In the genomic region with DNA sequence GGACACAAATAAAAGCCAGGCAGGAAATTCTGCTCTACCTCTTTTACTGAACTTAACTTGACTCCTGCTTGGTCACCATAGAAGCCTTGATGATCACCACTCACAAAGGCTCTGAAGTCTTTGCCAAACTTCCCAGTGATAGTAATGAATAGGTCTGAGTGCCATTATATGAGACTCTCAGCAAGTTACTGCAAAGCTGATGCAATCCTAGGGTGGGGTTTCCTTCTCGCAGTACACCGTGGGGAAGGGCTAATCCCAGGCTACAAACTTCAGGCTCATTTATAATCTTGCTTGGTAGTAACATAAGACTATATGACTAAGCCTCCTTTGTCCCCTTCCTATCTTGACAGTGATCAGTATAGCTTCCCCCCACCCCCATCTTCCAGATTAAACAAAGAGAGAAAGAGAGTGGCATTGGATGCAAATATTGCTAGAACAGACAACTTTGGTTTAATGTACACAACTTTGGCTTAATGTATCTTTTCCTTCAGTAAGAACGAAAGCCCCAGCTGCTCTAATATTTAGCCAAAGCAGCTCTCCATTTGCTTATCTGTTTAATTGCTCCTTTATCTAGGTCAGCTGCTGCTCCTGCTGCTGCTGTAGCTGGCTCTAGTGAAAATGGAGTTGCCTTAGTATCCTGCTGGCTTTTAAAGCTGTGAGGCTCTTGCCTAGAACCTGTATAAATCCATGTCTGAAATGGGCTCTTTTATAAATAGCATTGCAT, we compare ENCODE assay signal across 11 mouse cellular contexts.
DNase-seq lines count a peak whose midpoint lies in the region; ATAC-seq and TF ChIP-seq lines count a peak whose summit lies in the region.
"Had no signal": no experiment of that assay in that cellular context is flagged by ENCODE, and none has a peak within 500 bp of the region (broad histone marks: within the 10 kb centered on the region; RNA-seq: fewer than 3 reads in every experiment).

No protein-coding gene starts in this region.

- peaks cover 6% of the 10 kb centered on the region for H3K4me1 ChIP-seq in heart, embryonic 10.5 days
- H3K4me1 ChIP-seq in ES-Bruce4 (ENCODE audit: control insufficient read depth, insufficient read depth, low read length), result peaks cover 3% of the 10 kb centered on the region
- H3K4me1 ChIP-seq in hindbrain, embryonic 13.5 days (replicated peaks), result peaks cover 8% of the 10 kb centered on the region
- no peaks in the 10 kb centered on the region for H3K4me1 ChIP-seq in midbrain, postnatal 0 days (ENCODE audit: insufficient read depth, low read length)
- H3K4me1 ChIP-seq in thymus, adult 2 months (replicated peaks; ENCODE audit: control insufficient read depth, insufficient read depth, low read length), result no peaks in the 10 kb centered on the region

- no peak overlapping the region for H3K4me2 ChIP-seq in hindbrain, embryonic 13.5 days
- no peak overlapping the region for H3K4me2 ChIP-seq in midbrain, postnatal 0 days (ENCODE audit: low read depth, low read length, poor library complexity, severe bottlenecking)
- H3K4me2 ChIP-seq: liver, embryonic 12.5 days had no signal

- 25% methylated on average over 3 of the region's 3 CpGs for WGBS in heart, embryonic 10.5 days
- 46% methylated on average over 3 of the region's 3 CpGs for WGBS in hindbrain, embryonic 13.5 days
- WGBS in midbrain, postnatal 0 days, result 29% methylated on average over 3 of the region's 3 CpGs
- WGBS in thymus, adult 2 months, result 96% methylated on average over 3 of the region's 3 CpGs

- no peak for TF ChIP-seq CTCF in ES-Bruce4 (IDR thresholded peaks at IDR 0.05; ENCODE audit: low read depth, low read length)
- no peak for TF ChIP-seq CTCF in midbrain, postnatal 0 days (IDR thresholded peaks at IDR 0.05)
- TF ChIP-seq CTCF in thymus, adult 2 months (IDR thresholded peaks at IDR 0.05; ENCODE audit: borderline replicate concordance, control insufficient read depth, extremely low read depth, insufficient read depth, low read length, poor library complexity), result no peak

- no peak overlapping the region for H3K27ac ChIP-seq in heart, embryonic 10.5 days
- peak overlapping the region; percentile 77 for H3K27ac ChIP-seq in ES-Bruce4 (ENCODE audit: insufficient read depth, low read length)
- no peak overlapping the region for H3K27ac ChIP-seq in hindbrain, embryonic 13.5 days
- H3K27ac ChIP-seq in midbrain, postnatal 0 days (ENCODE audit: low read depth, low read length), result no peak overlapping the region
- no peak overlapping the region for H3K27ac ChIP-seq in thymus, adult 2 months (ENCODE audit: control insufficient read depth, insufficient read depth, low read length)
- H3K27ac ChIP-seq: liver, embryonic 12.5 days had no signal

- no peaks in the 10 kb centered on the region for H3K36me3 ChIP-seq in heart, embryonic 10.5 days
- H3K36me3 ChIP-seq in ES-Bruce4 (ENCODE audit: control insufficient read depth, insufficient read depth, low read length, poor library complexity, severe bottlenecking), result no peaks in the 10 kb centered on the region
- H3K36me3 ChIP-seq in hindbrain, embryonic 13.5 days, result no peaks in the 10 kb centered on the region
- H3K36me3 ChIP-seq in midbrain, postnatal 0 days (ENCODE audit: insufficient read depth, low read length), result no peaks in the 10 kb centered on the region
- H3K36me3 ChIP-seq in thymus, adult 2 months (ENCODE audit: control insufficient read depth, insufficient read depth, low read length), result no peaks in the 10 kb centered on the region
- H3K36me3 ChIP-seq: liver, embryonic 12.5 days had no signal

- peak; percentile 9 to 14 for DNase-seq in heart, adult 9 months (ENCODE audit: low spot score in 2 of 2)
- DNase-seq in heart, embryonic 10.5 days (ENCODE audit: low spot score), result no peak
- DNase-seq in midbrain, postnatal 0 days (ENCODE audit: low spot score), result peak; percentile 41
- DNase-seq in layer of hippocampus, adult 18-20 months (ENCODE audit: low spot score in 2 of 2), result no peak
- no peak for DNase-seq in thymus, adult 2 months
- DNase-seq: cerebellum, postnatal 36 days; thymus, postnatal 14 days had no signal

- no peaks in the 10 kb centered on the region for H3K27me3 ChIP-seq in heart, embryonic 10.5 days (ENCODE audit: insufficient read depth, poor library complexity, severe bottlenecking)
- H3K27me3 ChIP-seq in ES-Bruce4 (ENCODE audit: control insufficient read depth, insufficient read depth, low read length, poor library complexity, severe bottlenecking), result no peaks in the 10 kb centered on the region
- no peaks in the 10 kb centered on the region for H3K27me3 ChIP-seq in hindbrain, embryonic 13.5 days
- no peaks in the 10 kb centered on the region for H3K27me3 ChIP-seq in midbrain, postnatal 0 days (ENCODE audit: insufficient read depth, low read length)
- H3K27me3 ChIP-seq in thymus, adult 2 months (ENCODE audit: control insufficient read depth, insufficient read depth, low read length), result no peaks in the 10 kb centered on the region
- H3K27me3 ChIP-seq: liver, embryonic 12.5 days had no signal

- H3K4me3 ChIP-seq in heart, embryonic 10.5 days, result no peak overlapping the region
- H3K4me3 ChIP-seq in ES-Bruce4 (ENCODE audit: low read depth, low read length), result no peak overlapping the region
- H3K4me3 ChIP-seq in hindbrain, embryonic 13.5 days, result no peak overlapping the region
- no peak overlapping the region for H3K4me3 ChIP-seq in midbrain, postnatal 0 days (ENCODE audit: low read depth, low read length)
- no peak overlapping the region for H3K4me3 ChIP-seq in thymus, adult 2 months (ENCODE audit: control insufficient read depth, insufficient read depth, low read length)
- H3K4me3 ChIP-seq: liver, embryonic 12.5 days had no signal

- H3K9me3 ChIP-seq in heart, embryonic 10.5 days, result no peaks in the 10 kb centered on the region
- H3K9me3 ChIP-seq in ES-Bruce4 (replicated peaks; ENCODE audit: control insufficient read depth, insufficient read depth, low read length, poor library complexity, severe bottlenecking), result no peaks in the 10 kb centered on the region
- no peaks in the 10 kb centered on the region for H3K9me3 ChIP-seq in hindbrain, embryonic 13.5 days
- no peaks in the 10 kb centered on the region for H3K9me3 ChIP-seq in midbrain, postnatal 0 days (ENCODE audit: low read length)
- H3K9me3 ChIP-seq: liver, embryonic 12.5 days had no signal

- TF ChIP-seq EP300 in ES-Bruce4 (IDR thresholded peaks at IDR 0.05; ENCODE audit: insufficient read depth, low read depth, low read length), result no peak

- TF ChIP-seq POLR2A in ES-Bruce4 (IDR thresholded peaks at IDR 0.05; ENCODE audit: insufficient read depth, low read length), result no peak
- TF ChIP-seq POLR2A in thymus, adult 2 months (IDR thresholded peaks at IDR 0.05; ENCODE audit: control insufficient read depth, extremely low read depth, insufficient read depth, low read length, poor library complexity), result no peak

- no peak overlapping the region for H3K9ac ChIP-seq in ES-Bruce4 (ENCODE audit: low read depth, poor library complexity, severe bottlenecking)
- no peak overlapping the region for H3K9ac ChIP-seq in hindbrain, embryonic 13.5 days
- no peak overlapping the region for H3K9ac ChIP-seq in midbrain, postnatal 0 days (replicated peaks; ENCODE audit: low read length, poor library complexity, severe bottlenecking)
- H3K9ac ChIP-seq: liver, embryonic 12.5 days had no signal

- peak; percentile 52; the same call in 1 of the 2 replicates for ATAC-seq in hindbrain, embryonic 13.5 days (ENCODE audit: low FRiP score)
- ATAC-seq in midbrain, postnatal 0 days (ENCODE audit: low FRiP score), result no peak
- ATAC-seq in erythroblast, adult 5-6 weeks (replicated peaks; ENCODE audit: low FRiP score, poor library complexity, severe bottlenecking), result no peak
- ATAC-seq: liver, embryonic 12.5 days had no signal

Comparison
In these comparisons a context has a peak if more than half of its experiments do, and no peak if none do; other contexts are left out.
1. DNase-seq: peak in heart, adult 9 months (2 of 2) and midbrain, postnatal 0 days (single experiment); none in heart, embryonic 10.5 days (single experiment), layer of hippocampus, adult 18-20 months (0 of 2) and thymus, adult 2 months (single experiment).